ENCODE assay signal across 8 mouse cellular contexts in genomic region chr1:38767812-38768211, GRCm38 (mm10).
DNase-seq lines count a peak whose midpoint lies in the region; ATAC-seq and TF ChIP-seq lines count a peak whose summit lies in the region.

No protein-coding gene starts in this region.

- H3K4me3 ChIP-seq in left cerebral cortex, adult 2 months = no peak overlapping the region

- TF ChIP-seq CTCF in left cerebral cortex, adult 2 months (IDR thresholded peaks at IDR 0.05) = peak; percentile 83

- peak; percentile 53 for DNase-seq in Muller cell, postnatal 12 days (ENCODE audit: inconsistent ontology term)
- DNase-seq in c-Kit-positive CD71-positive TER-119-negative erythroid progenitor cells, embryonic 14.5 days (ENCODE audit: low read depth) = peak; percentile 53
- DNase-seq in forelimb bud, embryonic 11.5 days (ENCODE audit: low read depth, low spot score) = peak; percentile 89
- DNase-seq in heart, postnatal 4 days = peak; percentile 90
- peak; percentile 65 to 79 for DNase-seq in left cerebral cortex, adult 2 months (ENCODE audit: extremely low spot score in 1 of 2, low spot score in 2 of 2)
- DNase-seq in right cerebral cortex, postnatal 25 days = peak; percentile 54
- peak; percentile 79 for DNase-seq in urinary bladder, postnatal 25 days (ENCODE audit: low spot score)

- H3K27ac ChIP-seq in left cerebral cortex, adult 2 months = no peak overlapping the region

- intact Hi-C loops in left cerebral cortex, adult 2 months (cut with DNase I) = loop anchor here (5.0 kb wide), 1 partner anchor 141 kb away; no protein-coding TSS in a partner anchor

- peak; percentile 52; the same call in 1 of the 2 replicates for ATAC-seq in megakaryocyte, adult 5-6 weeks (ENCODE audit: poor library complexity, severe bottlenecking)
